Mouse (Mus musculus) ES-Bruce4 (cell line): ENCODE measurements around the gene Atp6v0c.

Experiments
- CTCF ChIP-seq: IDR thresholded peaks from one replicate; pipeline ENCODE4 v1.8.1; 2011; ENCODE audit warnings: low read depth, low read length
- EP300 ChIP-seq: IDR thresholded peaks from 2 replicates; pipeline ENCODE4 v1.6.1; 2011; ENCODE audit warnings: low read depth, low read length; ENCODE audit not compliant: insufficient read depth

- no peak for TF ChIP-seq CTCF
- no peak for TF ChIP-seq EP300
Measured at GRCm38 (mm10) chr17:24209916-24210240, 40.4 kb upstream of the Atp6v0c start.
